Mouse (Mus musculus) kidney, postnatal 0 days (tissue): ENCODE results near the gene Krt6b. TPM values are rescaled to one million over a fixed set of nuclear protein-coding genes. Genes with fewer than 3 reads are reported as not detected.
"Not testable (repeated sequence)": the region's sequence is repeated elsewhere in the genome, so short reads cannot be mapped to it uniquely, and the experiment has no call there.

Source experiments
- ATAC-seq: fragments of 200-750 bp; cut with Nextera tagmentation; replicated peaks from 2 replicates; pipeline ENCODE4 v1.8.0; 2017; ENCODE audit warnings: low read depth, moderate number of reproducible peaks, moderate TSS enrichment, moderate library complexity; ENCODE audit not compliant: low FRiP score
- DNase-seq: peaks from one replicate; pipeline ENCODE4 v3.0.0-alpha.2; 2016; ENCODE audit warnings: low spot score
- H3K27ac ChIP-seq: fragments of 300-500 bp; sonication (generic); 2 replicates; pipeline ENCODE4 v1.5.1; 2014; ENCODE audit warnings: mild to moderate bottlenecking
- H3K27me3 ChIP-seq: fragments of 300-500 bp; sonication (generic); 2 replicates; pipeline ENCODE4 v1.6.1; 2014; ENCODE audit warnings: low read length, mixed read lengths; ENCODE audit not compliant: insufficient read depth
- H3K36me3 ChIP-seq: fragments of 300-500 bp; sonication (generic); 2 replicates; pipeline ENCODE4 v1.6.1; 2014; ENCODE audit warnings: low read length, mixed read lengths; ENCODE audit not compliant: insufficient read depth
- H3K4me1 ChIP-seq: fragments of 300-500 bp; sonication (generic); replicated peaks from 2 replicates; pipeline ENCODE4 v1.6.1; 2014; ENCODE audit warnings: antibody characterized with exemption, low read length, mixed read lengths; ENCODE audit not compliant: insufficient read depth
- H3K4me2 ChIP-seq: fragments of 300-500 bp; sonication (generic); 2 replicates; pipeline ENCODE4 v1.6.1; 2014; ENCODE audit warnings: mild to moderate bottlenecking, low read length, moderate library complexity, mixed read lengths
- H3K4me3 ChIP-seq: fragments of 300-500 bp; sonication (generic); replicated peaks from 2 replicates; pipeline ENCODE4 v1.5.1; 2014; ENCODE audit warnings: low read depth, low read length
- H3K9ac ChIP-seq: fragments of 300-500 bp; sonication (generic); 2 replicates; pipeline ENCODE4 v1.6.1; 2014; ENCODE audit warnings: low read depth, low read length
- H3K9me3 ChIP-seq: fragments of 300-500 bp; sonication (generic); replicated peaks from 2 replicates; pipeline ENCODE4 v1.6.1; 2016; ENCODE audit warnings: low read length, inconsistent platforms, mixed read lengths
- CTCF ChIP-seq: IDR thresholded peaks from 2 replicates; pipeline ENCODE4 v1.5.1; 2016; ENCODE audit warnings: antibody characterized with exemption, low read depth, mild to moderate bottlenecking, moderate library complexity
- WGBS: fragments of 180-500 bp; shearing (Covaris S2); extraction: QIAGEN DNeasy Blood & Tissue Kit; methylation state at CpG from one replicate; pipeline ENCODE4 v1.1.7; 2014; 5-methylcytosine and 5-hydroxymethylcytosine counted together
- microRNA-seq: library from miRNA; unstranded; fragments of <30 nt; microRNA quantifications from one replicate; pipeline ENCODE4, GENCODE M21; 2016
- polyA plus RNA-seq: library from polyadenylated mRNA; unstranded; fragments of >200 nt; fragmentation: Nextera tagmentation; extraction: Ambion mirVana; gene quantifications from 2 replicates; pipeline ENCODE4 v1.2.1, GENCODE M21; 2015

Krt6b gene
- polyA plus RNA-seq, 1 experiment from 2014 or later: not detected

GRCm38 (mm10) chr15:101694207-101694606 lies 14.1 kb upstream of the Krt6b start, which contains the start of gene Krt6a:
TSS of gene Krt6a (minus strand) at chr15:101694307.
- Histone ChIP-seq H3K4me1 (no peaks in the 10 kb centered on the region), H3K4me2 (no peak within 1 kb of the TSS), H3K9me3 (no peaks in the 10 kb centered on the region), H3K36me3 (no peaks in the 10 kb centered on the region), H3K27ac (no peak within 1 kb of the TSS), H3K27me3 (no peaks in the 10 kb centered on the region), H3K9ac (no peak within 1 kb of the TSS), H3K4me3 (no peak within 1 kb of the TSS)
- DNase-seq (no peak), ATAC-seq (no peak)
- WGBS: 84% methylated on average over 5 of the region's 5 CpGs
- no peak for TF ChIP-seq CTCF

- H3K27me3 ChIP-seq, H3K27ac ChIP-seq, H3K9me3 ChIP-seq, H3K9ac ChIP-seq, H3K4me3 ChIP-seq, H3K4me1 ChIP-seq, H3K36me3 ChIP-seq, H3K4me2 ChIP-seq: not testable (repeated sequence)
- DNase-seq (peak; percentile 49), ATAC-seq (peak; percentile 43; the same call in 1 of the 2 replicates)
- WGBS: 57% methylated on average over 5 of the region's 5 CpGs
Measured at GRCm38 (mm10) chr15:101690460-101690859, 10.4 kb upstream of the Krt6b start.

- TF ChIP-seq CTCF: no peak
- 76% methylated on average over 2 of the region's 2 CpGs for WGBS
Measured at GRCm38 (mm10) chr15:101688161-101688560, 8.1 kb upstream of the Krt6b start.

GRCm38 (mm10) chr15:101675978-101676377 lies 4.1 kb downstream of the Krt6b start:
- Histone ChIP-seq H3K4me2 (no peak overlapping the region), H3K9me3 (no peaks in the 10 kb centered on the region), H3K4me1 (no peaks in the 10 kb centered on the region), H3K36me3 (no peaks in the 10 kb centered on the region), H3K27me3 (no peaks in the 10 kb centered on the region), H3K9ac (no peak overlapping the region), H3K4me3 (no peak overlapping the region), H3K27ac (no peak overlapping the region)
- DNase-seq (no peak), ATAC-seq (no peak)
- TF ChIP-seq CTCF: no peak
- 83% methylated on average over 1 of the region's 1 CpGs for WGBS

More at GRCm38 (mm10) chr15:101688161-101688560, 8.1 kb upstream of the Krt6b start:
- no peak overlapping the region for H3K9ac ChIP-seq
- H3K4me2 ChIP-seq: no peak overlapping the region
- no peak overlapping the region for H3K4me3 ChIP-seq
- H3K27ac ChIP-seq: no peak overlapping the region
- no peaks in the 10 kb centered on the region for H3K27me3 ChIP-seq
- H3K4me1 ChIP-seq: no peaks in the 10 kb centered on the region
- no peak for DNase-seq
- no peak for ATAC-seq
- no peaks in the 10 kb centered on the region for H3K36me3 ChIP-seq
- H3K9me3 ChIP-seq: no peaks in the 10 kb centered on the region

- Histone ChIP-seq H3K27ac (no peak overlapping the region), H3K36me3 (no peaks in the 10 kb centered on the region), H3K9me3 (no peaks in the 10 kb centered on the region), H3K4me2 (no peak overlapping the region), H3K4me1 (no peaks in the 10 kb centered on the region), H3K27me3 (no peaks in the 10 kb centered on the region), H3K9ac (no peak overlapping the region), H3K4me3 (no peak overlapping the region)
- DNase-seq: no peak
- 86% methylated on average over 5 of the region's 5 CpGs for WGBS
- TF ChIP-seq CTCF: no peak
- ATAC-seq: no peak
Measured at GRCm38 (mm10) chr15:101652736-101653265, 27.3 kb downstream of the Krt6b start.

- 73% methylated on average over 3 of the region's 3 CpGs for WGBS
Measured at GRCm38 (mm10) chr15:101647280-101647679, 32.8 kb downstream of the Krt6b start, which contains the start of gene Gm5478. TSS of gene Gm5478 (minus strand) at chr15:101647380.

GRCm38 (mm10) chr15:101627884-101628283 lies 52.2 kb downstream of the Krt6b start, which contains the start of gene Gm5414:
TSS of gene Gm5414 (minus strand) at chr15:101628188.
- WGBS: 78% methylated on average over 2 of the region's 2 CpGs
- Histone ChIP-seq H3K4me3 (no peak within 1 kb of the TSS), H3K9me3 (no peaks in the 10 kb centered on the region), H3K4me1 (no peaks in the 10 kb centered on the region), H3K9ac (no peak within 1 kb of the TSS), H3K27ac (no peak within 1 kb of the TSS), H3K27me3 (no peaks in the 10 kb centered on the region), H3K4me2 (no peak within 1 kb of the TSS), H3K36me3 (no peaks in the 10 kb centered on the region)
- DNase-seq: no peak
- no peak for TF ChIP-seq CTCF
- ATAC-seq: no peak

More at GRCm38 (mm10) chr15:101647280-101647679, 32.8 kb downstream of the Krt6b start, which contains the start of gene Gm5478:
- ATAC-seq (no peak), DNase-seq (no peak)
- no peak for TF ChIP-seq CTCF
- no peaks in the 10 kb centered on the region for H3K36me3 ChIP-seq
- no peaks in the 10 kb centered on the region for H3K4me1 ChIP-seq
- no peak within 1 kb of the TSS for H3K4me2 ChIP-seq
- H3K9ac ChIP-seq: no peak within 1 kb of the TSS
- H3K9me3 ChIP-seq: no peaks in the 10 kb centered on the region
- no peaks in the 10 kb centered on the region for H3K27me3 ChIP-seq
- H3K4me3 ChIP-seq: no peak within 1 kb of the TSS
- H3K27ac ChIP-seq: no peak within 1 kb of the TSS

Small RNAs within 50 kb of the gene (microRNA-seq; reads per million reads assigned to microRNA genes)
- gene Gm44323 (not detected), gene Gm44342 (not detected), gene Gm44383 (not detected), gene Gm44479 (not detected)

Other genes starting within 250 kb of the Krt6b start
- gene Krt87, start 241.5 kb downstream of the Krt6b start, polyA plus RNA-seq: 0.05 TPM in 1 of 2 replicates, not detected in the other
- 0.13 TPM in 1 of 2 replicates, not detected in the other for gene Krt88, start 232.5 kb downstream of the Krt6b start, polyA plus RNA-seq
- gene Krt81, start 216.5 kb downstream of the Krt6b start, polyA plus RNA-seq: not detected in 2 replicates
- not detected in 2 replicates for gene Krt86, start 206.8 kb downstream of the Krt6b start, polyA plus RNA-seq
- gene Krt83, start 188.8 kb downstream of the Krt6b start, polyA plus RNA-seq: not detected in 2 replicates
- gene Gm49425, start 163.0 kb downstream of the Krt6b start, polyA plus RNA-seq: not detected in 2 replicates
- not detected in 2 replicates for gene Krt84, start 147.5 kb downstream of the Krt6b start, polyA plus RNA-seq
- gene Krt82, start 129.6 kb downstream of the Krt6b start, polyA plus RNA-seq: not detected in 2 replicates
- gene Krt90, start 117.3 kb downstream of the Krt6b start, polyA plus RNA-seq: 0.09 TPM in 1 of 2 replicates, not detected in the other
- 0.14 and 0.20 TPM in 2 replicates for gene Krt75, start 106.4 kb downstream of the Krt6b start, polyA plus RNA-seq
- not detected in 2 replicates for gene Gm5414, start 52.1 kb downstream of the Krt6b start, polyA plus RNA-seq
- not detected in 2 replicates for gene Gm5478, start 32.9 kb downstream of the Krt6b start, polyA plus RNA-seq
- not detected in 2 replicates for gene Krt6a, start 14.0 kb upstream of the Krt6b start, polyA plus RNA-seq
- 0.77 and 3.0 TPM in 2 replicates for gene Krt5, start 32.6 kb upstream of the Krt6b start, polyA plus RNA-seq
- not detected in 2 replicates for gene Krt71, start 62.8 kb upstream of the Krt6b start, polyA plus RNA-seq
- gene Krt72, start 106.2 kb upstream of the Krt6b start, polyA plus RNA-seq: not detected in 2 replicates
- gene Krt73, start 122.1 kb upstream of the Krt6b start, polyA plus RNA-seq: not detected in 2 replicates
- gene Krt2, start 137.9 kb upstream of the Krt6b start, polyA plus RNA-seq: not detected in 2 replicates
- gene Krt1, start 170.5 kb upstream of the Krt6b start, polyA plus RNA-seq: 0.59 and 1.1 TPM in 2 replicates
- not detected in 2 replicates for gene Krt77, start 189.4 kb upstream of the Krt6b start, polyA plus RNA-seq
- gene Krt76, start 212.6 kb upstream of the Krt6b start, polyA plus RNA-seq: not detected in 2 replicates
- 0.46 and 0.93 TPM in 2 replicates for gene Krt4, start 244.4 kb upstream of the Krt6b start, polyA plus RNA-seq